Mouse (Mus musculus): Measurements from ENCODE around the gene Kcnip1.

DNA sequence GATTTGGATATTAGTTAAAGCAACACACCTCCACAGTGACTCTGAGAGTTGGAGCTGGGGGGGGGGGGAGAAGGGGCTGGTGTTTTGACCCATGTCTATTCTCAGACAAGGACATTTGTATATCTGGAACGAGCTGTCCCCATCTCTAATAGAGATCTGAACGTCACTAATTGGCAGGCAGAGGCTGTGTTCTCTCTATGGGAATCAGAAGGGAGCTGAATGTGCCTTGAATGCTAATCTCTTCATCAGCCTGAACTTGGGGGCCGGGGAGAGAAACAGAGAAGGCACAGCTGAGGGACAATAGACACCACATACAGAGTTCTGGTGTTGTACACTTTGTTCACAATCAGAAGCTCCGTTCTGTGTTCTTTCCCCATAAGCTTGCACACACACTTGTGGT, 206.4 kb downstream of the Kcnip1 start:
- no peak for TF ChIP-seq TAL1 (IDR thresholded peaks at IDR 0.05; ENCODE audit: low read length)
- no peak for TF ChIP-seq GATA1 (IDR thresholded peaks at IDR 0.05; ENCODE audit: low read length)
